Comparison of ENCODE assay signal across 18 mouse cellular contexts in genomic region chr2:155742211-155742610, GRCm38 (mm10). TPM values are rescaled to one million over a fixed set of nuclear protein-coding genes. Genes with fewer than 3 reads are reported as not detected.
DNase-seq lines count a peak whose midpoint lies in the region; ATAC-seq and TF ChIP-seq lines count a peak whose summit lies in the region.
"Had no signal": no experiment of that assay in that cellular context is flagged by ENCODE, and none has a peak within 500 bp of the region (broad histone marks: within the 10 kb centered on the region; RNA-seq: fewer than 3 reads in every experiment).

No protein-coding gene starts in this region.

- H3K27ac ChIP-seq in intestine, embryonic 16.5 days (ENCODE audit: low read length): no peak overlapping the region
- no peak overlapping the region for H3K27ac ChIP-seq in intestine, postnatal 0 days (ENCODE audit: low read depth, low read length)

- H3K36me3 ChIP-seq in intestine, embryonic 16.5 days (ENCODE audit: control insufficient read depth, insufficient read depth, low read length): no peaks in the 10 kb centered on the region
- no peaks in the 10 kb centered on the region for H3K36me3 ChIP-seq in intestine, postnatal 0 days (ENCODE audit: control insufficient read depth, insufficient read depth)
- no peaks in the 10 kb centered on the region for H3K36me3 ChIP-seq in E14TG2a.4 (ENCODE audit: insufficient read depth, low read length)

- peaks cover 5% of the 10 kb centered on the region; the same call in 1 of the 2 replicates for H3K4me1 ChIP-seq in intestine, embryonic 16.5 days (ENCODE audit: control insufficient read depth, insufficient read depth, low read length)
- H3K4me1 ChIP-seq in intestine, postnatal 0 days (replicated peaks; ENCODE audit: control insufficient read depth, insufficient read depth, low read length): no peaks in the 10 kb centered on the region
- H3K4me1 ChIP-seq in E14TG2a.4 (replicated peaks; ENCODE audit: low read depth, low read length): peaks cover 41% of the 10 kb centered on the region

- DNase-seq in ZHBTc4 (ENCODE audit: low read depth, low spot score): peak; percentile 28
- no peak for DNase-seq in natural killer cell, adult 2 months (ENCODE audit: low spot score in 2 of 2)
- no peak for DNase-seq in frontal cortex, postnatal 10 days (ENCODE audit: low spot score in 2 of 2)
- DNase-seq: cerebellum, adult 9-10 months; gastrocnemius, postnatal 36 days; right cerebral cortex, postnatal 14 days; thymus, postnatal 36 days had no signal

- no peaks in the 10 kb centered on the region for H3K27me3 ChIP-seq in intestine, embryonic 16.5 days (replicated peaks; ENCODE audit: control insufficient read depth, insufficient read depth, low read length)
- no peaks in the 10 kb centered on the region for H3K27me3 ChIP-seq in intestine, postnatal 0 days (replicated peaks; ENCODE audit: control insufficient read depth, insufficient read depth, low read length)
- H3K27me3 ChIP-seq in E14TG2a.4 (ENCODE audit: insufficient read depth, low read length): no peaks in the 10 kb centered on the region; the same call in 1 of the 2 replicates

- no peak overlapping the region for H3K4me2 ChIP-seq in intestine, embryonic 16.5 days (ENCODE audit: low read depth, low read length)
- no peak overlapping the region for H3K4me2 ChIP-seq in intestine, postnatal 0 days (replicated peaks; ENCODE audit: low read depth)

- WGBS in intestine, embryonic 16.5 days: 66% methylated on average over 11 of the region's 11 CpGs
- whole genome bisulfite sequencing in intestine, postnatal 0 days: 50% methylated on average over 11 of the region's 11 CpGs

- H3K9ac ChIP-seq in intestine, embryonic 16.5 days (ENCODE audit: low read depth, low read length): no peak overlapping the region
- H3K9ac ChIP-seq in intestine, postnatal 0 days (ENCODE audit: low read depth, low read length): no peak overlapping the region
- H3K9ac ChIP-seq: liver, postnatal 0 days had no signal

- TF ChIP-seq CTCF in intestine, postnatal 0 days (IDR thresholded peaks at IDR 0.05; ENCODE audit: low read depth): no peak
- TF ChIP-seq CTCF in E14TG2a.4 (conservative IDR thresholded peaks at IDR 0.05; ENCODE audit: low read length): no peak

- H3K4me3 ChIP-seq in intestine, embryonic 16.5 days (ENCODE audit: low read length): no peak overlapping the region
- no peak overlapping the region for H3K4me3 ChIP-seq in intestine, postnatal 0 days (ENCODE audit: low read depth, low read length)
- peak overlapping the region; percentile 54 for H3K4me3 ChIP-seq in E14TG2a.4 (replicated peaks; ENCODE audit: low read length)

- 0 out of 2 replicates have a peak, but pooled peaks have one; percentile 31 for ATAC-seq in intestine, embryonic 16.5 days
- no peak for ATAC-seq in intestine, postnatal 0 days
- ATAC-seq in hematopoietic stem cell, adult 5-6 weeks (replicated peaks in 1 of 2; ENCODE audit: insufficient read depth in 1 of 2, low FRiP score in 2 of 2, low TSS enrichment in 1 of 2, low read depth in 1 of 2, poor library complexity in 2 of 2, severe bottlenecking in 2 of 2): peak; percentile 28 to 46; a peak in 2 of 4 replicates
- ATAC-seq: CD4-positive, CD25-positive, alpha-beta regulatory T cell, adult 4 months had no signal

- H3K9me3 ChIP-seq in intestine, embryonic 16.5 days (ENCODE audit: control insufficient read depth, low read length): no peaks in the 10 kb centered on the region
- H3K9me3 ChIP-seq in intestine, postnatal 0 days (ENCODE audit: control insufficient read depth): no peaks in the 10 kb centered on the region
- H3K9me3 ChIP-seq in E14TG2a.4 (ENCODE audit: low read length): no peaks in the 10 kb centered on the region

RNA-seq across cellular contexts. Expression of gene Gm17581, which starts 6.5 kb away (rescaled TPM):
- polyA plus RNA-seq in intestine, embryonic 16.5 days (2015; fragmentation: Nextera tagmentation; extraction: Ambion mirVana): not detected in 2 replicates
- polyA plus RNA-seq in intestine, postnatal 0 days (2015; fragmentation: Nextera tagmentation; extraction: Ambion mirVana): not detected in 2 replicates
- not detected in 2 replicates for total RNA-seq in hematopoietic stem cell, adult 5-6 weeks (2017)
- total RNA-seq: gastrocnemius, postnatal 36 days; layer of hippocampus, adult 8-10 months; neutrophil, adult 5-6 weeks had no signal
- polyA plus RNA-seq: CD4-positive, CD25-positive, alpha-beta regulatory T cell, adult 4 months; embryonic facial prominence, embryonic 11.5 days; forebrain, embryonic 11.5 days; limb, embryonic 11.5 days; liver, postnatal 0 days had no signal

RNA-seq across cellular contexts. Expression of gene Procr, which starts 8.7 kb away (rescaled TPM):
- 20.4 and 20.8 TPM in 2 replicates for polyA plus RNA-seq in intestine, embryonic 16.5 days (2015; fragmentation: Nextera tagmentation; extraction: Ambion mirVana)
- polyA plus RNA-seq in intestine, postnatal 0 days (2015; fragmentation: Nextera tagmentation; extraction: Ambion mirVana): 8.0 and 8.3 TPM in 2 replicates
- 71.9 and 78.0 TPM in 2 replicates for total RNA-seq in hematopoietic stem cell, adult 5-6 weeks (2017)
- total RNA-seq: neutrophil, adult 5-6 weeks had no signal
- polyA plus RNA-seq: CD4-positive, CD25-positive, alpha-beta regulatory T cell, adult 4 months had no signal

RNA-seq across cellular contexts. Expression of gene Edem2, which starts 12.9 kb away (rescaled TPM):
- 85.7 and 94.6 TPM in 2 replicates for polyA plus RNA-seq in intestine, embryonic 16.5 days (2015; fragmentation: Nextera tagmentation; extraction: Ambion mirVana)
- 60.0 and 61.6 TPM in 2 replicates for polyA plus RNA-seq in intestine, postnatal 0 days (2015; fragmentation: Nextera tagmentation; extraction: Ambion mirVana)
- total RNA-seq in hematopoietic stem cell, adult 5-6 weeks (2017): 44.5 and 48.5 TPM in 2 replicates

RNA-seq across cellular contexts. Expression of gene Mmp24, which starts 32.9 kb away (rescaled TPM):
- polyA plus RNA-seq in intestine, embryonic 16.5 days (2015; fragmentation: Nextera tagmentation; extraction: Ambion mirVana): 0.18 and 0.21 TPM in 2 replicates
- polyA plus RNA-seq in intestine, postnatal 0 days (2015; fragmentation: Nextera tagmentation; extraction: Ambion mirVana): 0.17 and 0.22 TPM in 2 replicates
- 0.10 TPM in 1 of 2 replicates, not detected in the other for total RNA-seq in hematopoietic stem cell, adult 5-6 weeks (2017)
- total RNA-seq: gastrocnemius, postnatal 36 days; neutrophil, adult 5-6 weeks had no signal
- polyA plus RNA-seq: CD4-positive, CD25-positive, alpha-beta regulatory T cell, adult 4 months; limb, embryonic 11.5 days; liver, postnatal 0 days had no signal

RNA-seq across cellular contexts. Expression of gene Trpc4ap, which starts 50.0 kb away (rescaled TPM):
- polyA plus RNA-seq in intestine, embryonic 16.5 days (2015; fragmentation: Nextera tagmentation; extraction: Ambion mirVana): 99.3 and 103 TPM in 2 replicates
- polyA plus RNA-seq in intestine, postnatal 0 days (2015; fragmentation: Nextera tagmentation; extraction: Ambion mirVana): 64.8 and 67.5 TPM in 2 replicates
- total RNA-seq in hematopoietic stem cell, adult 5-6 weeks (2017): 82.7 and 112 TPM in 2 replicates
